Mouse (Mus musculus) frontal cortex, postnatal 10 days (tissue): ENCODE data around the gene Tlr9.

Experiments used
- DNase-seq, 2 experiments: peaks; one replicate each; pipeline ENCODE4 v3.0.0; 2022; ENCODE audit warnings: low spot score in 2 of 2, mixed read lengths in 1 of 2

The Tlr9 gene

GRCm38 (mm10) chr9:106266936-106267657, 44.7 kb downstream of the Tlr9 start:
- no peak for DNase-seq

DNA sequence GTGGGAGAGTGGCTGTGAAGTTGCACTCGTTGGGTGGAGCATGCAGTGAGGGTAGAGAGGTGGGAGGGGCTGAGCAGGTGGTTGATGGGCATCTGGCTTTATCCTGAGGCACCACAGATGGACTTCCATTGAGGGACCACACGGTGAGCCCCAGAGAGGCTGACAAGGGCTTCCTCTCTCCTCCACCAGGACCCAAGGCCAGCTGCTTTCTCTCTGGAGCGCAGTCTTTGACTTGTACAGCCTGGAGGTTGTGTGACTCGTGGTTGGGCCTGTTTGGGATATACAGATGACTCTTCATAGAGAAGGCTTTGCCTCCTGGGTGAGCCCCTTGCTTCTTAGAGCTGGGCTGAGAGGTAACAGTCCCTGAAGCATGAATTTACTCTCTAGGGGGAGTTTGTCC, 46.0 kb downstream of the Tlr9 start:
- DNase-seq: no peak

DNA sequence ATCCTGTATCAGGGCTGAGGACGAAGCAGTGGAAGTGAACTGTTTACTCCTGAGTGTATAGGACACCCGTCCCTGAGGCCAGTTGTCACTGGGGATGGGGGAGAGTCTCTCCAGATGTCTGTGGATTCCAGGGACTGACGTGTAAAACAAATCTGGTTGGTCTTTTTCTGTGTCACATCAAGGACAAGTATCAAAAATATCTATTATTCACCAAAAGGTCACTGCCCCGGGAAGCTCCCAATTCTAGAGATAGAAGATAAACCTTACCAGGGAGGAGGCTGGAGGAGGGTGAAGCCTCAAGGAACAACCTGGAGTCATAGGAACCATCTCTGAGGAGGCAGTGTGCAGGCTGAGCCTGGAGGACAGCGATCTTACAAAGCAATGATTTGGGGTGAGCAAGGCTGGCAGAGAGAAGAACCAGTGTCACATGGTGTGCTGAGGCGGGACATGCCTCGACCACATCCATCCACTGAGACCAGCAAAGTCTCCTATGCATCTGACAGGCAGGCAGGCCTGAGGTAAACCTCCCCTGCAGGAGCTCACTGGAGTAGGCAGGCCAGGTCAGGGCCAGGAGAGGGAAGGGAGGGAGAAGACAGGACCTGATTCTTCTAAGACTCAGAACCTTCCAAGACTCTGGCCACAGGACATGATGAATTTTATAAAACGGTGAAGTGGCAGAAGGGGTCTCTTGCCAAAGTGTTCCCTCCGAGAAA, 46.8 kb downstream of the Tlr9 start:
- no peak for DNase-seq

GRCm38 (mm10) chr9:106269879-106270278, 47.5 kb downstream of the Tlr9 start:
- DNase-seq: no peak

DNA sequence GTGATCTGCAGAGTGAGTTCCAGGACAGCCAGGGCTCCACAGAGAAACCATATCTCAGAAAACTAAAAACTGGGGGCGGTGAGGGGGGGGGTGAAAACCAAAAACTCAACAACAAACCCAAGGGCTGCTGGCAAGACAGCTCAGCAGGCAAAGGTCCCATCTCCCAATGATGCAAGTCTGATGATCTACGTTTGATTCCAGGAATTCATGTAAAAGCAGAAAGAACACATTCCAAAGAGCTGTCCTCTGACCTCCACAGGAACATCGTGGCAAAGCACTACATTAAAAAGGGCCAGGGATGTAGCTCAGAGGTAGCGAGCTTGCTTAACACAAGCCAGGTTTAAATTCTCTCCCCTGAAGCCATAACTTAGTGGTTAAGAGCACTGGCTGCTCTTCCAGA, 48.3 kb downstream of the Tlr9 start:
- no peak for DNase-seq

DNA sequence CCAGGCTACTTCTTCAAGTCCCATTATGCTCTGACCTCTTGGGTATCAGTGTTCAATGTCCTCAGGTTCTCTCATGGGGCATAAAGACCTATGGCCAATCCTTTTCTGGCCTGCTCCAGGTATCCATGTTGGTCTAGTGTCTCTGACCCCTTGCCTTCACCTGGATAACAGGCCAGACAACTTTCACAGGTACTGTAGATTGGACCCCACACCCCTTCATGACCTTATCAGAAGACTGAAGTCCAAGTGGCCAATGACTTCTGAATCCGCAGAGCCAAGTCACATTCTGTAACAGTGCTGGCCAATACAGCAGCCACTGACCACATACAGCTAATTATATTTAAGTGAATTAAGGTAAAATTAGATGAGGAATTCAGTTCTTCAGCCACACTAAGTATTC, 49.9 kb downstream of the Tlr9 start:
- no peak for DNase-seq

DNA sequence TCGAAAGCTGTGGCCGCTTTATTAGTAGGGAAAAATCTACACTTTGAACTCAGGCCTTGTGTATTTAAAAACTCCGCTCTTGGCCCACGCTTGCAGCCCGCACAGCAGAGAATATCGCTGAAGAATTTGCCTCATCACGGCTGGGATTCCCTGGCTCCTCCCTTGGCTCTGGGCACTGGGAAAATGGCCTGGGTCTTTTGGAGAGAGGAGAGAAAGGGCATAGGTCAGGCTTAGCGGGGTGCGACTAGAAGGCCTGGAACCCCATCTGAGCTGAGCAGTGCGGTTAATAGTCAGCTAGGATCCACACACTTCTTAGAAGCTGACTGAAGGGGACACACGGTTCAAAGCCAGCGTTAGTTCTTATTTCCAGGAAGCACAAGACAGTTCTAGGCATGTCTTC, 50.9 kb downstream of the Tlr9 start:
- DNase-seq: no peak

GRCm38 (mm10) chr9:106273791-106274190, 51.4 kb downstream of the Tlr9 start:
- no peak for DNase-seq

DNA sequence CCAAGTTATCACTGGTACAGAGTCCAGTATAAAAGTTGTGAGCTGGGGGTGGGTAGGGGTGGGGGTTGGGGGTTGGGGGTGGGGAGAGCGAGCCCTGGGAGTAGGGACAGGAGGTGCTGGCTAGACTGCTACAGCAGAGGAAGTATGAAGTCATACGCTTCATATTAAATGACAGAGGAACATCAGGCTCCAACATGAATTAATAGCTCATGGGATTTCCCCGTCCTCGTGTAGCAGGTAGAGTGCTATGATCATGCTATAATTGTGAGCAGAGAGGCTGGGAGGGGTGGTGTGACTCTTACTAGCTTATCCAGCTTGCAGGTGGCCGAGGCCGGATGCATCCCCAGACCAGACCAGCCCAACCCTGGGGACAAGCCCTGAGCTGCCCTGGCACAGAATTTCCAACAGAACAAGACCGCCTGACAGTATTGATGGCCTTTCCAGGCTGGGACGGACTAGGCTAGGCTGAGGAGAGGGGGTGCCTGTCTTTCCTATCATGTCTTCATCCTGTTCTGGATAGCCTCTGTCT, 52.3 kb downstream of the Tlr9 start:
- no peak for DNase-seq

GRCm38 (mm10) chr9:106275806-106276205, 53.4 kb downstream of the Tlr9 start:
- DNase-seq: no peak
